Mouse (Mus musculus): ENCODE data around the gene Mettl1.

Mettl1 gene

DNA sequence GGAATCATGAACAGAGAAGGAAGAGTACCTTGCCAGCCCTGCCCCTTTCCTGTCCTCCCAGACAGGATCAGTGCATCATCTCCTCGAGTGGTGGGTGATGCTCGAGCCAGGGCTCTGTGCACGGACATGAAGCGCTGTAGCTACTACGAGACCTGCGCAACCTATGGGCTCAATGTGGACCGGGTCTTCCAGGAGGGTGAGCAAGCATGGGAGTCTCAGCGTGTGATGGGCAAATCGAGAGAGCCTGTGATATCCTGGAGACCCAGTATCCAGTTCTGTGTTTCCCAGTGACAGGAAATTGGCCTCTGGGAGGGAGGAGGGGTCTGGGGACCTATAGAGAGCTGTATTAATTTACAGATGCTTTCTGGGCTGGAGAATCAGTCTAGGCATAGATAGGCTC lies 43.8 kb downstream of the Mettl1 start:
- no peak for DNase-seq (ENCODE audit: low spot score)

DNA sequence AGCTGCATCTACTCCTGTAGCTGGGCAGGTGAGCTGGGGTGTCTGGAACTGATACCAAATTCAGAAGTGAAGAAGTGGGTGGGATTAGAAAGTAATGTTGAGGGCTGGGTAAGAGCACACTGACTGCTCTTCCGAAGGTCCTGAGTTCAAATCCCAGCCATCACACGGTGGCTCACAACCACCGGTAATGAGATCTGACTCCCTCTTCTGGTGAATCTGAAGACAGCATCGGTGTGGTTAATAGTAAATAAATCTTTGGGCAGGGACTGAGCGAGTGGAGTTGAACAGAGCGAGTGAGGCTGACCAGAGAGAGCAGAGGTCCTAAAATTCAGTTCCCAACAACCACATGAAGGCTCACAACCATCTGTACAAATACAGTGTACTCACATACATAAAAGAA lies 44.4 kb downstream of the Mettl1 start:
- DNase-seq (ENCODE audit: low spot score), result no peak

DNA sequence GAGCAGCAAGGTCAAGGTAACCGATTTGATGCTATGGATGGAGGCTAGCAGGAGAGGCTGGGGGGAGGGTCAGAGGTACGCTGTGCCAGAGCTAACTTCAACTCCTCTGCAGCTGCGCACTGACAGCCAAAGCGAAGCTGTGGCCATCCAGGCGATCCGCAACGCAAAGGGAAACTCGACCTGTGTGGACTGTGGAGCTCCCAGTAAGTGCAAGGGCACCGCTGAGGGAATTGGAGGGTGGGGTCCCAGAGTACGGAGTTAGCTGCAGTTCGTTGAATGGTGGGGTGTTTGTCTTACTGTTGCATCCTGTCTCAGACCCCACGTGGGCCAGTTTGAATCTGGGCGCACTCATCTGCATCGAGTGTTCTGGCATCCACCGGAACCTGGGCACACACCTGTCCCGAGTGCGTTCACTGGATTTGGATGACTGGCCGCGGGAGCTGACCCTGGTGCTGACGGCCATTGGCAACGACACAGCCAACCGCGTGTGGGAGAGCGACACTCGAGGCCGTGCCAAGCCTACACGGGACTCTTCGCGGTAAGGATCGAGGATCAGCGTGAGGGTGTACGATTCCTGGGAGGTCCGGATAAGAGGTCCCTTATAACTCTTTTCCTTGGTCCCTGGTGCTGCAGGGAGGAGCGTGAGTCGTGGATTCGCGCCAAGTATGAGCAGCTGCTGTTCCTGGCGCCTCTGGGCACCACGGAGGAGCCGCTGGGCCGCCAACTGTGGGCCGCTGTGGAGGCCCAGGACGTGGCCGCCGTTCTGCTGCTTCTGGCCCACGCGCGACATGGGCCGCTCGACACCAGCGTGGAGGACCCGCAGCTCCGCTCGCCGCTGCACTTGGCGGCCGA lies 49.6 kb downstream of the Mettl1 start:
- peak; percentile 66 for DNase-seq (ENCODE audit: low spot score)

DNA sequence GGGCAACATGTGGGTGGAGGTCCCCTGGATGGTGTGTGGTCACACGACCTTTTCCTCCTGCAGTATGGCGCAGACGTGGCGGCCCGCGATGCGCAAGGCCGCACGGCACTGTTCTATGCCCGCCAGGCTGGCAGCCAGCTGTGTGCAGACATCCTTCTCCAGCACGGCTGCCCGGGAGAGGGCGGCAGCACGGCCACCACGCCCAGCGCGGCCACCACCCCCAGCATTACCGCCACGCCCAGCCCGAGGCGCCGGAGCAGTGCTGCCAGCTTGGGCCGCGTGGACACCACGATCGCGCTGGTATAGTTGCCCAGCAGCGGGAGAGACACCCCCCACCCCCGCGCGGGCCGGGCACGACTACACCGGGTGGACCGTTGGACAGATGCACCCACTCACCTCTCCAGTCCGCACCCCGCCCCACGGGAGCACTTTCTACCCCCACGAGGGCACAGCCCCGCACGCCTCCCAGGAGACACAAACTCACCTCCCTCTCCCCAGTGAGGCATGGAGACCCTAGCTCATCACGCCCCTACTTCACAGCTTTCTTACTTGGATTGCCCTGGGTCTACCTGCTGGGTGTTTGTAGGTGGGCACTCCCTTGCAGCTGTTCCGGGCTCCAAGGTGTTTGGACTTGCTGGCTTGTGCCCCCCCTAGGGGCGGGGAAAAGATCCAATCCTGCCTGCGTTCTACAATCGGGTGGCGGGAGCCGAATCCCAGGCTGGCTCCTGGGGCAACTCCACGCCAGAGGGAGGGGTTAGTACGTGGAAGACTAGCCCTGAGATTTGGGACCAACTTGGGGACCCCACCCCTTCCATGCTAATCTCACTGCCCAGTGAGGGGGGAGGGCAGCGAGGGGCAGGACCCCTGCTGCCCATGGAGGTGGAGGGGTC lies 50.5 kb downstream of the Mettl1 start:
- peak; percentile 64 for DNase-seq (ENCODE audit: low spot score)

DNA sequence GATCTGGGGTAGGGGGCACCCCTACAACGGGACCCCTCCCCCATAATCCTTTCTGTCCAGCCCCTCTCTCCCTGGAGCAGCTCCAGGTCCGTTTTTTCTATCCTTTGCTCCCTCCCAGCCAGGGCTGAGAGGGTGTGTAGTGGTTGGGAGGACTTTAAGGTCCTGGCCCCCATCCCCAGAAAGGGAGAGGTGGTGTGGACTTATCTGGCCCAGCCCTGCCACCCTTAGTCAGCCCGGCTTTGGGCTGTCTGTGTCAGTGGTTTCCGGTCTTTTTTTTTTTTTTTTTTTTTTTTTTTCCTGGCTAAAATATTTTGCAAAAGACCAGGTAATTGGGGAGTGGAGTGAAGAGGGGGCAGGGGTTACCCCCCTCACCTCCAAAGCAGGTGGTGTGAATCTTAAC lies 51.5 kb downstream of the Mettl1 start:
- DNase-seq (ENCODE audit: low spot score), result no peak

DNA sequence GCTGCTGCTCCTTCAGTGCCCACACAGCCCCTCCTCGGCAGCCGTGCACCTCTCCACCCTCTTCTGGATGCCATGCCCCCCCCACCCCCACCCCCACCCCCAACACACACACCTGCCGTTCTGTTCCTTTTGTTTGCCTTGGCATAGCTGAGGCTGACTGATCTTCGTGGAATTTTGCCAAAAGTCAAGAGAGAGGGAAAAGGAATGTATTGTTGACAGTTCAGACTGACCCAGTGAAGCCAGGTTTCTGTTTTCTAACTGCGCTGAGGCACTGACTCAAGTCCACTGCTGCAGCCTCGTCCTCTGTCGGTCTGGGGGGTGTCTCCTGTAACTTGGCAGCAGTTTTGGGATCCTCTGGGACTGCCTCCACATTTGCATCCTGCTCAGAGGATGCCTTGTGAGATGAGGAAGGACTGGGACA lies 53.2 kb downstream of the Mettl1 start:
- DNase-seq (ENCODE audit: low spot score), result no peak

Measured in ovary, postnatal 36 days (tissue).